Mouse (Mus musculus) frontal cortex, postnatal 10 days (tissue): ENCODE measurements around the gene Ccdc85c.

ENCODE experiments used
- DNase-seq, 2 experiments: peaks; one replicate each; pipeline ENCODE4 v3.0.0; 2022; ENCODE audit warnings: low spot score in 2 of 2, mixed read lengths in 1 of 2

Gene Ccdc85c

GRCm38 (mm10) chr12:108269699-108270098, 5.5 kb downstream of the Ccdc85c start:
- DNase-seq = no peak

GRCm38 (mm10) chr12:108268970-108269369, 6.3 kb downstream of the Ccdc85c start:
- no peak for DNase-seq

- no peak for DNase-seq
Measured at GRCm38 (mm10) chr12:108267653-108268052, 7.6 kb downstream of the Ccdc85c start.

- DNase-seq = peak in 1 of 2 experiments; percentile 48
Measured at GRCm38 (mm10) chr12:108265831-108266619, 9.2 kb downstream of the Ccdc85c start.

- DNase-seq = no peak
Measured at GRCm38 (mm10) chr12:108264918-108265317, 10.3 kb downstream of the Ccdc85c start.

GRCm38 (mm10) chr12:108260950-108261349, 14.3 kb downstream of the Ccdc85c start:
- DNase-seq = no peak

- no peak for DNase-seq
Measured at GRCm38 (mm10) chr12:108259322-108260049, 15.7 kb downstream of the Ccdc85c start.

- no peak for DNase-seq
Measured at GRCm38 (mm10) chr12:108256734-108257133, 18.5 kb downstream of the Ccdc85c start.

GRCm38 (mm10) chr12:108255960-108256359, 19.3 kb downstream of the Ccdc85c start:
- no peak for DNase-seq

GRCm38 (mm10) chr12:108255511-108255919, 19.7 kb downstream of the Ccdc85c start:
- peak in 1 of 2 experiments; percentile 55 for DNase-seq

GRCm38 (mm10) chr12:108253042-108253441, 22.2 kb downstream of the Ccdc85c start:
- no peak for DNase-seq

- DNase-seq = no peak
Measured at GRCm38 (mm10) chr12:108251825-108252542, 23.2 kb downstream of the Ccdc85c start.

GRCm38 (mm10) chr12:108251034-108251792, 24.0 kb downstream of the Ccdc85c start:
- no peak for DNase-seq

- DNase-seq = no peak
Measured at GRCm38 (mm10) chr12:108249522-108249921, 25.7 kb downstream of the Ccdc85c start.

GRCm38 (mm10) chr12:108249019-108249418, 26.2 kb downstream of the Ccdc85c start:
- DNase-seq = no peak

GRCm38 (mm10) chr12:108246759-108247500, 28.3 kb downstream of the Ccdc85c start:
- DNase-seq = no peak

GRCm38 (mm10) chr12:108245579-108245978, 29.6 kb downstream of the Ccdc85c start:
- DNase-seq = no peak

GRCm38 (mm10) chr12:108244778-108245177, 30.4 kb downstream of the Ccdc85c start:
- DNase-seq = no peak

- no peak for DNase-seq
Measured at GRCm38 (mm10) chr12:108242243-108242745, 32.9 kb downstream of the Ccdc85c start.

- no peak for DNase-seq
Measured at GRCm38 (mm10) chr12:108241626-108242025, 33.6 kb downstream of the Ccdc85c start.
